Mouse (Mus musculus): Measurements from ENCODE around the gene Opcml. TPM values are rescaled to one million over a fixed set of nuclear protein-coding genes. Genes with fewer than 3 reads are reported as not detected.

Gene Opcml
- total and polyA plus RNA-seq, 2 experiments from 2014 or later = 48.3 to 88.2 TPM

- H3K27me3 ChIP-seq (ENCODE audit: insufficient read depth, low read length) = no peaks in the 10 kb centered on the region
- ATAC-seq (no peak), DNase-seq (ENCODE audit: low spot score) (peak; percentile 56)
- no peak overlapping the region for H3K4me2 ChIP-seq (ENCODE audit: low read depth, low read length)
- H3K27ac ChIP-seq = peak overlapping the region; percentile 48; the same call in 1 of the 2 replicates
- H3K4me1 ChIP-seq (ENCODE audit: insufficient read depth, low read length) = peaks cover 23% of the 10 kb centered on the region
- no peak overlapping the region for H3K9ac ChIP-seq (replicated peaks; ENCODE audit: low read length)
- WGBS = 48% methylated on average over 3 of the region's 3 CpGs
- H3K4me3 ChIP-seq (ENCODE audit: low read length) = no peak overlapping the region
- no peaks in the 10 kb centered on the region for H3K36me3 ChIP-seq (ENCODE audit: insufficient read depth, low read length)
- H3K9me3 ChIP-seq (ENCODE audit: low read length) = no peaks in the 10 kb centered on the region
- no peak for TF ChIP-seq CTCF (IDR thresholded peaks at IDR 0.05; ENCODE audit: low read depth)
Observed at GRCm38 (mm10) chr9:28444485-28444884, 653.9 kb downstream of the Opcml start.

GRCm38 (mm10) chr9:28444972-28445371 lies 654.4 kb downstream of the Opcml start:
- H3K9me3 ChIP-seq (ENCODE audit: low read length) = no peaks in the 10 kb centered on the region
- no peaks in the 10 kb centered on the region for H3K27me3 ChIP-seq (ENCODE audit: insufficient read depth, low read length)
- H3K4me2 ChIP-seq (ENCODE audit: low read depth, low read length) = no peak overlapping the region
- WGBS = 48% methylated on average over 8 of the region's 8 CpGs
- no peak for TF ChIP-seq CTCF (IDR thresholded peaks at IDR 0.05; ENCODE audit: low read depth)
- no peak overlapping the region for H3K9ac ChIP-seq (replicated peaks; ENCODE audit: low read length)
- H3K4me3 ChIP-seq (ENCODE audit: low read length) = no peak overlapping the region
- no peak overlapping the region; the same call in 1 of the 2 replicates for H3K27ac ChIP-seq
- DNase-seq (ENCODE audit: low spot score) (no peak), ATAC-seq (no peak)
- peaks cover 19% of the 10 kb centered on the region for H3K4me1 ChIP-seq (ENCODE audit: insufficient read depth, low read length)
- H3K36me3 ChIP-seq (ENCODE audit: insufficient read depth, low read length) = no peaks in the 10 kb centered on the region

GRCm38 (mm10) chr9:28445863-28446262 lies 655.3 kb downstream of the Opcml start:
- Histone ChIP-seq H3K27ac (no peak overlapping the region), H3K27me3 (ENCODE audit: insufficient read depth, low read length) (no peaks in the 10 kb centered on the region), H3K9me3 (ENCODE audit: low read length) (no peaks in the 10 kb centered on the region), H3K36me3 (ENCODE audit: insufficient read depth, low read length) (no peaks in the 10 kb centered on the region), H3K4me3 (ENCODE audit: low read length) (no peak overlapping the region), H3K9ac (replicated peaks; ENCODE audit: low read length) (no peak overlapping the region), H3K4me1 (ENCODE audit: insufficient read depth, low read length) (peaks cover 13% of the 10 kb centered on the region), H3K4me2 (ENCODE audit: low read depth, low read length) (no peak overlapping the region)
- ATAC-seq = no peak
- no peak for DNase-seq (ENCODE audit: low spot score)
- WGBS = 73% methylated on average over 1 of the region's 1 CpGs
- TF ChIP-seq CTCF (IDR thresholded peaks at IDR 0.05; ENCODE audit: low read depth) = no peak

- 70% methylated on average over 4 of the region's 4 CpGs for WGBS
- no peak overlapping the region for H3K4me2 ChIP-seq (ENCODE audit: low read depth, low read length)
- no peaks in the 10 kb centered on the region for H3K9me3 ChIP-seq (ENCODE audit: low read length)
- H3K9ac ChIP-seq (replicated peaks; ENCODE audit: low read length) = no peak overlapping the region
- no peak for TF ChIP-seq CTCF (IDR thresholded peaks at IDR 0.05; ENCODE audit: low read depth)
- no peak for DNase-seq (ENCODE audit: low spot score)
- no peak for ATAC-seq
- no peak overlapping the region for H3K4me3 ChIP-seq (ENCODE audit: low read length)
- no peaks in the 10 kb centered on the region for H3K27me3 ChIP-seq (ENCODE audit: insufficient read depth, low read length)
- peaks cover 13% of the 10 kb centered on the region for H3K4me1 ChIP-seq (ENCODE audit: insufficient read depth, low read length)
- H3K27ac ChIP-seq = no peak overlapping the region
- no peaks in the 10 kb centered on the region for H3K36me3 ChIP-seq (ENCODE audit: insufficient read depth, low read length)
Observed at GRCm38 (mm10) chr9:28446278-28447064, 655.9 kb downstream of the Opcml start.

GRCm38 (mm10) chr9:28452509-28452908 lies 661.9 kb downstream of the Opcml start:
- H3K4me1 ChIP-seq (ENCODE audit: insufficient read depth, low read length) = no peaks in the 10 kb centered on the region
- H3K9ac ChIP-seq (replicated peaks; ENCODE audit: low read length) = no peak overlapping the region
- 78% methylated on average over 2 of the region's 2 CpGs for WGBS
- ATAC-seq = no peak
- no peak overlapping the region for H3K4me2 ChIP-seq (ENCODE audit: low read depth, low read length)
- no peaks in the 10 kb centered on the region for H3K27me3 ChIP-seq (ENCODE audit: insufficient read depth, low read length)
- H3K36me3 ChIP-seq (ENCODE audit: insufficient read depth, low read length) = no peaks in the 10 kb centered on the region
- H3K9me3 ChIP-seq (ENCODE audit: low read length) = no peaks in the 10 kb centered on the region
- H3K4me3 ChIP-seq (ENCODE audit: low read length) = no peak overlapping the region
- no peak for DNase-seq (ENCODE audit: low spot score)
- no peak overlapping the region for H3K27ac ChIP-seq
- TF ChIP-seq CTCF (IDR thresholded peaks at IDR 0.05; ENCODE audit: low read depth) = no peak

- TF ChIP-seq CTCF (IDR thresholded peaks at IDR 0.05; ENCODE audit: low read depth) = no peak
- Histone ChIP-seq H3K27ac (no peak overlapping the region), H3K4me3 (ENCODE audit: low read length) (no peak overlapping the region), H3K9me3 (ENCODE audit: low read length) (no peaks in the 10 kb centered on the region), H3K4me1 (ENCODE audit: insufficient read depth, low read length) (no peaks in the 10 kb centered on the region), H3K36me3 (ENCODE audit: insufficient read depth, low read length) (no peaks in the 10 kb centered on the region), H3K27me3 (ENCODE audit: insufficient read depth, low read length) (no peaks in the 10 kb centered on the region), H3K4me2 (ENCODE audit: low read depth, low read length) (no peak overlapping the region), H3K9ac (replicated peaks; ENCODE audit: low read length) (no peak overlapping the region)
- ATAC-seq = no peak
- 72% methylated on average over 2 of the region's 2 CpGs for WGBS
- DNase-seq (ENCODE audit: low spot score) = no peak
Observed at GRCm38 (mm10) chr9:28453062-28453461, 662.5 kb downstream of the Opcml start.
